Mouse (Mus musculus) heart, postnatal 25 days (tissue): Measurements from ENCODE around the gene Igf1r. TPM values are rescaled to one million over a fixed set of nuclear protein-coding genes. Genes with fewer than 3 reads are reported as not detected.

ENCODE experiments used
- DNase-seq: peaks from one replicate; pipeline ENCODE4 v3.0.0; 2022; ENCODE audit warnings: low spot score
- intact Hi-C: fragments of 180-260 bp; cut with DNase I; formaldehyde crosslinking; loops from one replicate; pipeline ENCODE4 v1.15.1; 2025
- total RNA-seq, 2 experiments: library from RNA; stranded (reverse); gene quantifications; 2 replicates each; pipeline ENCODE4 v1.2.3; 2021

Igf1r gene
- total RNA-seq, 2 experiments from 2014 or later: 12.7 to 18.8 TPM

DNA sequence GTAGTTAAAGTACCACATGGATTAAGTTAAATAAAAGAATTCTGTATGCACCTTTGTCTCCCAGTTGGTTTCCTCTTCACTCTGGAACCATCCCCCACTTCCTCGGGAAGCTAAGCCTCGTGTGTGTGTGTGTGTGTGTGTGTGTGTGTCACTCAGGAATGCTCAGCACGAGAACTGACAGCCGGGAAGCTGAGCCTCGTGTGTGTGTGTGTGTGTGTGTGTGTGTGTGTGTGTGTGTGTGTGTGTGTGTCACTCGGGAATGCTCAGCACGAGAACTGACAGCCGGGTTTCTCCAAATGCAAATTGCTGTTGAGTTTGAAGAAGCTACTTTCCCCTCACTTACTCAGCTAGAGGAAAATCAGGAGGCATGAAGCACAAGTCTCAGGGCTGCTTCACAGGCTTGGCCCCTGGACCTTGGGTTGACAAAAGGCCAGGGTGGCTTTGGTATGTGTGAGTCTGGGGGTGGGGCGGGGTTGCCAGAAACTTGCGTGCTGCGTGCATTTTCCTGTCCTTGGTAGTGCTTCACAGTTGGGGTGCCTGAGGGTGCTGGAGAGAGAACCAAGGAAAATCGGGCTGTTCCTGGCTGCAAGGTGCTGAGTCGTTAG lies 281.1 kb downstream of the Igf1r start:
- no peak for DNase-seq
- intact Hi-C loops: no loop called here

- DNase-seq: no peak
- intact Hi-C loops: no loop called here
These were observed 284.2 kb downstream of the Igf1r start for GRCm38 (mm10) chr7:68236817-68237216.

DNA sequence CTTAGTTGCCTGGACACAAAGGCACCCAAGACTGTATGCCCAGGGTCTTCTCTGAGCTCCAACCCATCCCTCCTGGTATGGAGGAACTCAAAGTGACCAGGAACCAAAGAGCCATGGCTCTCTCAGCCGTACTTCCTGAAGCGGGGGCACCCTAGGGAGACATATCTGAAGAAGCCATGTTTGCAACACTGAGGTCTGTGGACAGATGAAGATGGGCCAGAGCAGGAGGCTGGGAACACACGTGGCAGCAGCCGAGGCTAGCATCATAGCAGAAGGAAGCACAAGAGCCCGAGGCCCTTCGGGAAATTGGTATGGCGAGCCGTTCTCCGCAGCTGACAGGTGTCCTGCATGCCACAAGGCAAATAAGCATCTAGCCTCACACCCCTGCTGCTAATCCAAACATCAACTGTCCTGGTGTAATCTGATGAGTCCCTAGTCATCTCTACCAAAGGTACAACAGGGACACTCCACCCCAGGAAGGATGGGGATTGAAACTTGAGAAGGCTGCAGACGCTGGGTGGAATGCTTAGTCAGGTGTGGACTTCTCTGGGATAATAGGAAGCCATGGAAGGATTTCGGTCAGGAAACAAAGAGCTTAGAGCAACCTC lies 286.7 kb downstream of the Igf1r start:
- no peak for DNase-seq
- intact Hi-C loops: no loop called here

DNA sequence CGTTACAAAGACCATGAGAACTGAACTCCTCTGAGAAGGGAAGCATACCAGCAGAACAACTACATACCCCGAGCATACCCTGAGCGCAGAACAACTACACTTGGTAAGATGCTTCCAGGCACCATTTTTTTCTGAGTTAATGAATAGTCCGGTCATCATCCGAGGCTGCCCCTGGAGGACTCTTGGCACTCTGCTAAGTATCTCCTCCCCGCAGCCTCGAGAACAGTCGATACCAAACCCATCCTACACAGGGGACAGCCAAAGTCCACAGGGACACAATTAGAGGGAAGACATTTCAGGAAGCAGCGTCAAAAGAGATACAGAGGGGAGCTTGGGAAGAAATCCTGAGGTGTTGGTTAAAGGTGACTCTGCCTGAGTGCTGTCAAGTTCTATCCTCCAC lies 288.6 kb downstream of the Igf1r start:
- no peak for DNase-seq
- intact Hi-C loops: no loop called here

DNA sequence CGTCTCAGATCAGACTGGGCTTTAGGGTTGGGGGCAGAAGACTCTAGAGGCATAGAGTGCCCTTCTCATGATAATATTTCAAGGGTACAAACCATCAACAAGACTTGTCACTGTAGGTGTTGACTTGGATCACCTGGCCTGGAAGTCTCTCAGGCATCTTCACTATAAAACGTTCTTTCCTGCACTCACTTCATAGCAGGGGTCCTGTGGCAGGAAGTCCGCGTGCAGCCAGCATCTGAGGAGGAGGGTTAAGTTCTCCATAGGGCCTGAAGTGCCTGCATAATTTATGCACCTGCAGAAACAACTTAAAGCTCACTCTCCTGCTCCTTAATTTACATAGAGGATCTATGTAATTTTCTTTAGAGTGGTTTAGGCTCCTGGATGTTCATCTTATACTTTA lies 293.1 kb downstream of the Igf1r start:
- no peak for DNase-seq
- intact Hi-C loops: no loop called here

- no peak for DNase-seq
- intact Hi-C loops: no loop called here
These were observed 293.6 kb downstream of the Igf1r start for GRCm38 (mm10) chr7:68246249-68246648.

- intact Hi-C loops: no loop called here
- no peak for DNase-seq
These were observed 297.8 kb downstream of the Igf1r start for GRCm38 (mm10) chr7:68250411-68250810.

GRCm38 (mm10) chr7:68250902-68251301 lies 298.3 kb downstream of the Igf1r start:
- intact Hi-C loops: no loop called here
- no peak for DNase-seq

GRCm38 (mm10) chr7:68257767-68258166 lies 305.1 kb downstream of the Igf1r start:
- intact Hi-C loops: no loop called here
- DNase-seq: no peak

- intact Hi-C loops: no loop called here
- no peak for DNase-seq
These were observed 305.9 kb downstream of the Igf1r start for GRCm38 (mm10) chr7:68258326-68259150.

- intact Hi-C loops: loop anchor here (5.0 kb wide), 1 partner anchor 37 kb away; no protein-coding TSS in a partner anchor
- no peak for DNase-seq
These were observed 307.0 kb downstream of the Igf1r start for GRCm38 (mm10) chr7:68259523-68260081.

- intact Hi-C loops: loop anchor here (5.0 kb wide), 1 partner anchor 40 kb away; no protein-coding TSS in a partner anchor
- DNase-seq: no peak
These were observed 310.1 kb downstream of the Igf1r start for GRCm38 (mm10) chr7:68262612-68263200.

DNA sequence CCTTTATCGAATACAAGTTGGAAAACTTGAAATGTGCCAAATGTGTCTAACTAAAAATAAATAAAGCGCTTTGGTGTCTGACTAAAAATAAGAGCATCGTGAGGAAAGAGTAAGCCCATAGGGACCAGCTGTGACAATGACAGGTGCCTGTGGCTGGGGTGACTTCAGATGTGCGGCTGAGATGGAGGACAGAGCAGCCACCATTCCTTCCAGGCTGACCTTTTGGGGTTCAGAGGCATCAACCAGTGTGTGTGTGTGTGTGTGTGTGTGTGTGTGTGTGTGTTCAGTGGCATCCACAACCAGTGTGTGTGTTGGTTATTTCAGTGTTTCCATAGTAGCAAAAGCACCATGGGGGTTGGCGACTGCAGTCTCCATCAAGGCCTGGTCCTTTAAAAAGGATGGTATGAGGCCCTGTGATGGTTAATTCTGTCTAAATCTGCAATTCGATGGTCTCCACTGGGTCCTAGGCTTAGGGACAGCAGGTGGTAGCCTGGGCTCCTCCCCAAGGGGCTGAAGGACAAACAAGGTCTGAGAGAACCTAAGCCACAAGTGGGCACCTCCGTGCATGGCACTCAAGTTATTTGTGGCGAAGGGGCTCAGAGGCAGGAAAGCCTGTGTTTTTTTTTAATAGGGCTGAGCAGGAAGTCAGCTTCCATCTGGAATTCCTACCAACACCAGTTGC lies 310.9 kb downstream of the Igf1r start:
- no peak for DNase-seq
- intact Hi-C loops: loop anchor here (5.0 kb wide), 1 partner anchor 41 kb away; no protein-coding TSS in a partner anchor

DNA sequence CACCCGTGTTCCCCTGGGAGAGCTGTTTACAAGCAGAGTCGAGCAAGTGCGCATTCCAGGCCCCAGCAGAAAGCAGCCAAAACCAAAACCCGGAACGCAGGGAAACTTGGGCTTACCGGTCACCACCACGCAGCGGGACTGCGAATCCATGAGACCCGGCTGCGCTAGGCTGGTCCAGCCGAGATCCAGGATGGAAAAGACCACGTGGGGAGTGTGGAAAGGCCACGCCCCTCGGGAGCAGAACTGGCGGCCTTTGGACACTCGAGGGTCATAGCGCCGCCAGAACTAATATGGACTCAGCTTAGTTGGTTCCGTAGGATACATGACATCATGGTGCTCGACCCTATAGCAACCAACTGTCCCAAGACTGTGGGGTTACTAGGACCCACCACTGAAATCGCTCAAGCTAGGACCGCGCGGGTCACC lies 311.4 kb downstream of the Igf1r start, which contains the start of gene Pgpep1l:
Pgpep1l (minus strand) TSS at position 206 of the 426 bp plus-strand sequence.
- intact Hi-C loops: loop anchor here (5.0 kb wide), 1 partner anchor 42 kb away; no protein-coding TSS in a partner anchor

GRCm38 (mm10) chr7:68264531-68264930 lies 311.9 kb downstream of the Igf1r start:
- intact Hi-C loops: loop anchor here (5.0 kb wide), 1 partner anchor 42 kb away; no protein-coding TSS in a partner anchor

More for the DNA sequence above, 311.4 kb downstream of the Igf1r start, which contains the start of gene Pgpep1l:
- peak; percentile 38 for DNase-seq

DNA sequence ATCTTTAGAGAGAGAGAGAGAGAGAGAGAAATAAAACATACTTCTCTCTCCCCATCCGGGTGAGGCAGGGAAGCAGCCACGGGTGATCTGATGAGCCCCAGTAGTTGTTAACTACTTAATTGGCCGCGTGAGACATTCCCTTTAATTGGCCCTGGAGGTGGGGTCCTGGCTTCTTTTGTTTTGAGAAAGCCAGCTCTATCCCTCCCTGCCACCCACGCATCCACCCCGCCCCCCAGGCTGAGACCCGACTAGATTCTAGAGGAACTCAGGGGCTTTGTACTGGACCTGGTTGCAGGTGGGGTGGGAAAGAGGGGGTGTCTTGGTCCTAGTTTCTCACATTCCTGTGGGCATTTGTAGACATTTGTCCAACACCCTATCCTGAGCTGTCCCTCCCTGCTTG lies 312.8 kb downstream of the Igf1r start:
- intact Hi-C loops: no loop called here
- DNase-seq: no peak

More at GRCm38 (mm10) chr7:68264531-68264930, 311.9 kb downstream of the Igf1r start:
- DNase-seq: peak; percentile 19

GRCm38 (mm10) chr7:68266691-68267090 lies 314.1 kb downstream of the Igf1r start:
- intact Hi-C loops: no loop called here
- no peak for DNase-seq

DNA sequence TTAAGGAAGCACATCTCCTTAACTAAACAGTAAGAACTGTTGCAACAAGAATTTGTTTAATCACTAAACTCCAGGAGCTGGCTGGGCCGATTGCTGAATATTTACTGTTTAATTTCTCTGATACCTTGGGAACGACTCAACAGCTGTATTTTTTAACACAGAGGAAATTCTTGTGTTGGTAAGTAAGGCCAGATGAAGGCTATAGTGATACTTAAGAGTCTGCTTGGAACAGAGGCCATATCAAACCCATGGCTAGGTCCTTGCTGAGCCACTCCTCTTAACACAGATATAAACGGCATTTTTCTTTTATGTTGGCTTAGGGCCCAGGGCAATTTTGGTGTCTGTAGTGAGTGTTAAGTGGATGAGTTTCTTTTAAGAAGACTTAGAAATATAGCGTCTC lies 317.9 kb downstream of the Igf1r start:
- intact Hi-C loops: no loop called here
- no peak for DNase-seq

GRCm38 (mm10) chr7:68271816-68272215 lies 319.2 kb downstream of the Igf1r start:
- intact Hi-C loops: no loop called here
- no peak for DNase-seq
